Mouse (Mus musculus): Measurements from ENCODE around the gene Nxn. TPM values are rescaled to one million over a fixed set of nuclear protein-coding genes. Genes with fewer than 3 reads are reported as not detected.

Gene Nxn
- polyA plus RNA-seq, 1 experiment from 2014 or later = 12.0 TPM

GRCm38 (mm10) chr11:76350931-76351623 lies 47.9 kb downstream of the Nxn start:
- Histone ChIP-seq H3K4me1 (replicated peaks; ENCODE audit: control insufficient read depth, insufficient read depth, low read length) (peaks cover 3% of the 10 kb centered on the region; the same call in 1 of the 2 replicates), H3K4me2 (no peak overlapping the region), H3K27ac (ENCODE audit: low read depth, low read length) (no peak overlapping the region), H3K27me3 (replicated peaks; ENCODE audit: control insufficient read depth, insufficient read depth, low read length) (no peaks in the 10 kb centered on the region), H3K36me3 (ENCODE audit: control insufficient read depth, insufficient read depth, low read length) (no peaks in the 10 kb centered on the region), H3K9ac (ENCODE audit: low read depth, low read length) (no peak overlapping the region), H3K4me3 (ENCODE audit: low read depth, low read length) (no peak overlapping the region), H3K9me3 (ENCODE audit: control insufficient read depth, low read length) (no peaks in the 10 kb centered on the region)
- WGBS = 49% methylated on average over 10 of the region's 10 CpGs
- DNase-seq (ENCODE audit: low spot score) = no peak
- ATAC-seq (replicated peaks; ENCODE audit: low FRiP score) = no peak

GRCm38 (mm10) chr11:76349833-76350232 lies 49.1 kb downstream of the Nxn start:
- no peaks in the 10 kb centered on the region for H3K27me3 ChIP-seq (replicated peaks; ENCODE audit: control insufficient read depth, insufficient read depth, low read length)
- no peak for DNase-seq (ENCODE audit: low spot score)
- H3K9ac ChIP-seq (ENCODE audit: low read depth, low read length) = no peak overlapping the region
- no peak for ATAC-seq (replicated peaks; ENCODE audit: low FRiP score)
- no peak overlapping the region for H3K27ac ChIP-seq (ENCODE audit: low read depth, low read length)
- H3K4me2 ChIP-seq = no peak overlapping the region
- no peaks in the 10 kb centered on the region for H3K9me3 ChIP-seq (ENCODE audit: control insufficient read depth, low read length)
- peaks cover 3% of the 10 kb centered on the region; the same call in 1 of the 2 replicates for H3K4me1 ChIP-seq (replicated peaks; ENCODE audit: control insufficient read depth, insufficient read depth, low read length)
- no peak overlapping the region for H3K4me3 ChIP-seq (ENCODE audit: low read depth, low read length)
- H3K36me3 ChIP-seq (ENCODE audit: control insufficient read depth, insufficient read depth, low read length) = no peaks in the 10 kb centered on the region
- WGBS = 73% methylated on average over 5 of the region's 5 CpGs

- Histone ChIP-seq H3K36me3 (ENCODE audit: control insufficient read depth, insufficient read depth, low read length) (no peaks in the 10 kb centered on the region), H3K9ac (ENCODE audit: low read depth, low read length) (no peak overlapping the region), H3K4me3 (ENCODE audit: low read depth, low read length) (no peak overlapping the region), H3K27ac (ENCODE audit: low read depth, low read length) (no peak overlapping the region), H3K4me2 (no peak overlapping the region), H3K27me3 (replicated peaks; ENCODE audit: control insufficient read depth, insufficient read depth, low read length) (no peaks in the 10 kb centered on the region), H3K9me3 (ENCODE audit: control insufficient read depth, low read length) (no peaks in the 10 kb centered on the region), H3K4me1 (replicated peaks; ENCODE audit: control insufficient read depth, insufficient read depth, low read length) (peaks cover 3% of the 10 kb centered on the region; the same call in 1 of the 2 replicates)
- 88% methylated on average over 4 of the region's 4 CpGs for WGBS
- no peak for DNase-seq (ENCODE audit: low spot score)
- ATAC-seq (replicated peaks; ENCODE audit: low FRiP score) = no peak
Measured at GRCm38 (mm10) chr11:76347589-76347988, 51.4 kb downstream of the Nxn start.

GRCm38 (mm10) chr11:76343031-76343430 lies 55.9 kb downstream of the Nxn start:
- no peak overlapping the region for H3K4me3 ChIP-seq (ENCODE audit: low read depth, low read length)
- no peak overlapping the region for H3K4me2 ChIP-seq
- H3K36me3 ChIP-seq (ENCODE audit: control insufficient read depth, insufficient read depth, low read length) = no peaks in the 10 kb centered on the region
- H3K9ac ChIP-seq (ENCODE audit: low read depth, low read length) = no peak overlapping the region
- WGBS = 62% methylated on average over 9 of the region's 9 CpGs
- no peak for DNase-seq (ENCODE audit: low spot score)
- H3K27me3 ChIP-seq (replicated peaks; ENCODE audit: control insufficient read depth, insufficient read depth, low read length) = no peaks in the 10 kb centered on the region
- H3K4me1 ChIP-seq (replicated peaks; ENCODE audit: control insufficient read depth, insufficient read depth, low read length) = no peaks in the 10 kb centered on the region; the same call in 1 of the 2 replicates
- no peak for ATAC-seq (replicated peaks; ENCODE audit: low FRiP score)
- H3K27ac ChIP-seq (ENCODE audit: low read depth, low read length) = no peak overlapping the region
- no peaks in the 10 kb centered on the region for H3K9me3 ChIP-seq (ENCODE audit: control insufficient read depth, low read length)

GRCm38 (mm10) chr11:76341884-76342645 lies 56.9 kb downstream of the Nxn start:
- Histone ChIP-seq H3K4me3 (ENCODE audit: low read depth, low read length) (no peak overlapping the region), H3K4me1 (replicated peaks; ENCODE audit: control insufficient read depth, insufficient read depth, low read length) (peaks cover 3% of the 10 kb centered on the region; the same call in 1 of the 2 replicates), H3K27me3 (replicated peaks; ENCODE audit: control insufficient read depth, insufficient read depth, low read length) (no peaks in the 10 kb centered on the region), H3K4me2 (no peak overlapping the region), H3K9ac (ENCODE audit: low read depth, low read length) (no peak overlapping the region), H3K27ac (ENCODE audit: low read depth, low read length) (no peak overlapping the region), H3K9me3 (ENCODE audit: control insufficient read depth, low read length) (no peaks in the 10 kb centered on the region), H3K36me3 (ENCODE audit: control insufficient read depth, insufficient read depth, low read length) (no peaks in the 10 kb centered on the region)
- 67% methylated on average over 14 of the region's 14 CpGs for WGBS
- ATAC-seq (replicated peaks; ENCODE audit: low FRiP score) (no peak), DNase-seq (ENCODE audit: low spot score) (no peak)

- no peaks in the 10 kb centered on the region for H3K9me3 ChIP-seq (ENCODE audit: control insufficient read depth, low read length)
- H3K9ac ChIP-seq (ENCODE audit: low read depth, low read length) = no peak overlapping the region
- H3K27me3 ChIP-seq (replicated peaks; ENCODE audit: control insufficient read depth, insufficient read depth, low read length) = no peaks in the 10 kb centered on the region
- DNase-seq (ENCODE audit: low spot score) = no peak
- no peak overlapping the region for H3K4me2 ChIP-seq
- ATAC-seq (replicated peaks; ENCODE audit: low FRiP score) = no peak
- peaks cover 3% of the 10 kb centered on the region; the same call in 1 of the 2 replicates for H3K4me1 ChIP-seq (replicated peaks; ENCODE audit: control insufficient read depth, insufficient read depth, low read length)
- WGBS = 80% methylated on average over 14 of the region's 14 CpGs
- no peaks in the 10 kb centered on the region for H3K36me3 ChIP-seq (ENCODE audit: control insufficient read depth, insufficient read depth, low read length)
- no peak overlapping the region for H3K4me3 ChIP-seq (ENCODE audit: low read depth, low read length)
- no peak overlapping the region for H3K27ac ChIP-seq (ENCODE audit: low read depth, low read length)
Measured at GRCm38 (mm10) chr11:76341163-76341562, 57.8 kb downstream of the Nxn start.

GRCm38 (mm10) chr11:76339830-76340229 lies 59.1 kb downstream of the Nxn start:
- no peaks in the 10 kb centered on the region for H3K9me3 ChIP-seq (ENCODE audit: control insufficient read depth, low read length)
- WGBS = 68% methylated on average over 5 of the region's 5 CpGs
- no peak overlapping the region for H3K4me2 ChIP-seq
- DNase-seq (ENCODE audit: low spot score) (no peak), ATAC-seq (replicated peaks; ENCODE audit: low FRiP score) (no peak)
- peaks cover 3% of the 10 kb centered on the region; the same call in 1 of the 2 replicates for H3K4me1 ChIP-seq (replicated peaks; ENCODE audit: control insufficient read depth, insufficient read depth, low read length)
- no peaks in the 10 kb centered on the region for H3K27me3 ChIP-seq (replicated peaks; ENCODE audit: control insufficient read depth, insufficient read depth, low read length)
- H3K4me3 ChIP-seq (ENCODE audit: low read depth, low read length) = no peak overlapping the region
- H3K9ac ChIP-seq (ENCODE audit: low read depth, low read length) = no peak overlapping the region
- no peaks in the 10 kb centered on the region for H3K36me3 ChIP-seq (ENCODE audit: control insufficient read depth, insufficient read depth, low read length)
- H3K27ac ChIP-seq (ENCODE audit: low read depth, low read length) = no peak overlapping the region

- DNase-seq (ENCODE audit: low spot score) (no peak), ATAC-seq (replicated peaks; ENCODE audit: low FRiP score) (no peak)
- no peak overlapping the region for H3K27ac ChIP-seq (ENCODE audit: low read depth, low read length)
- H3K9ac ChIP-seq (ENCODE audit: low read depth, low read length) = no peak overlapping the region
- no peaks in the 10 kb centered on the region for H3K36me3 ChIP-seq (ENCODE audit: control insufficient read depth, insufficient read depth, low read length)
- WGBS = 86% methylated on average over 11 of the region's 11 CpGs
- no peaks in the 10 kb centered on the region for H3K27me3 ChIP-seq (replicated peaks; ENCODE audit: control insufficient read depth, insufficient read depth, low read length)
- H3K9me3 ChIP-seq (ENCODE audit: control insufficient read depth, low read length) = no peaks in the 10 kb centered on the region
- no peak overlapping the region for H3K4me3 ChIP-seq (ENCODE audit: low read depth, low read length)
- H3K4me2 ChIP-seq = no peak overlapping the region
- peaks cover 3% of the 10 kb centered on the region; the same call in 1 of the 2 replicates for H3K4me1 ChIP-seq (replicated peaks; ENCODE audit: control insufficient read depth, insufficient read depth, low read length)
Measured at GRCm38 (mm10) chr11:76339141-76339540, 59.8 kb downstream of the Nxn start.
